ENCODE assay signal across 15 mouse cellular contexts in genomic region chr6:125838121-125838520, GRCm38 (mm10).
DNase-seq lines count a peak whose midpoint lies in the region; ATAC-seq and TF ChIP-seq lines count a peak whose summit lies in the region.
"Had no signal": no experiment of that assay in that cellular context is flagged by ENCODE, and none has a peak within 500 bp of the region (broad histone marks: within the 10 kb centered on the region; RNA-seq: fewer than 3 reads in every experiment).

No protein-coding gene starts in this region.

- no peak overlapping the region for H3K4me2 ChIP-seq in kidney, postnatal 0 days (ENCODE audit: low read length)
- H3K4me2 ChIP-seq: embryonic facial prominence, embryonic 13.5 days; heart, embryonic 11.5 days; limb, embryonic 12.5 days; midbrain, embryonic 11.5 days had no signal

- TF ChIP-seq CTCF in kidney, postnatal 0 days (IDR thresholded peaks at IDR 0.05; ENCODE audit: low read depth) = no peak

- H3K9ac ChIP-seq in kidney, postnatal 0 days (ENCODE audit: low read depth, low read length) = no peak overlapping the region
- H3K9ac ChIP-seq: embryonic facial prominence, embryonic 13.5 days; limb, embryonic 12.5 days had no signal

- no peak overlapping the region for H3K4me3 ChIP-seq in kidney, postnatal 0 days (replicated peaks; ENCODE audit: low read depth, low read length)
- H3K4me3 ChIP-seq: embryonic facial prominence, embryonic 13.5 days; forebrain, embryonic 10.5 days; limb, embryonic 12.5 days had no signal

- peak; percentile 6 to 49 for DNase-seq in adrenal gland, postnatal 36 days
- no peak for DNase-seq in adrenal gland, postnatal 14 days
- DNase-seq in urinary bladder, postnatal 36 days (ENCODE audit: low spot score in 2 of 2) = peak; percentile 12 to 18
- no peak for DNase-seq in urinary bladder, adult 2 months (ENCODE audit: low spot score)
- peak; percentile 71 for DNase-seq in kidney, postnatal 0 days (ENCODE audit: low spot score)
- DNase-seq in lung, postnatal 4 days = no peak
- DNase-seq in frontal cortex, adult 2 months (ENCODE audit: extremely low spot score in 1 of 2, low spot score in 1 of 2) = no peak
- DNase-seq: cerebellum, postnatal 10 days; gastrocnemius, postnatal 36 days; lung, postnatal 14 days had no signal

- no peaks in the 10 kb centered on the region for H3K27me3 ChIP-seq in kidney, postnatal 0 days (ENCODE audit: insufficient read depth, low read length)
- H3K27me3 ChIP-seq: embryonic facial prominence, embryonic 13.5 days; limb, embryonic 12.5 days had no signal

- no peaks in the 10 kb centered on the region for H3K9me3 ChIP-seq in kidney, postnatal 0 days (replicated peaks; ENCODE audit: low read length)
- H3K9me3 ChIP-seq: embryonic facial prominence, embryonic 13.5 days; forebrain, embryonic 10.5 days; limb, embryonic 12.5 days had no signal

- no peak overlapping the region for H3K27ac ChIP-seq in kidney, postnatal 0 days
- H3K27ac ChIP-seq: embryonic facial prominence, embryonic 13.5 days; forebrain, embryonic 10.5 days; limb, embryonic 12.5 days had no signal

- H3K4me1 ChIP-seq in kidney, postnatal 0 days (replicated peaks; ENCODE audit: insufficient read depth, low read length) = no peaks in the 10 kb centered on the region
- H3K4me1 ChIP-seq: embryonic facial prominence, embryonic 13.5 days; forebrain, embryonic 10.5 days; limb, embryonic 12.5 days had no signal

- no peak for ATAC-seq in kidney, postnatal 0 days (replicated peaks; ENCODE audit: low FRiP score, low read depth)

- no peaks in the 10 kb centered on the region for H3K36me3 ChIP-seq in kidney, postnatal 0 days (ENCODE audit: insufficient read depth, low read length)
- H3K36me3 ChIP-seq: embryonic facial prominence, embryonic 13.5 days; forebrain, embryonic 10.5 days; limb, embryonic 12.5 days had no signal

- WGBS in kidney, postnatal 0 days = 15% methylated on average over 4 of the region's 4 CpGs

Comparison
In these comparisons a context has a peak if more than half of its experiments do, and no peak if none do; other contexts are left out.
1. DNase-seq: peak in adrenal gland, postnatal 36 days (2 of 2), urinary bladder, postnatal 36 days (2 of 2) and kidney, postnatal 0 days (single experiment); none in adrenal gland, postnatal 14 days (single experiment), urinary bladder, adult 2 months (single experiment), lung, postnatal 4 days (0 of 2) and frontal cortex, adult 2 months (0 of 2).